ENCODE assay signal across 31 mouse cellular contexts in the genomic region with DNA sequence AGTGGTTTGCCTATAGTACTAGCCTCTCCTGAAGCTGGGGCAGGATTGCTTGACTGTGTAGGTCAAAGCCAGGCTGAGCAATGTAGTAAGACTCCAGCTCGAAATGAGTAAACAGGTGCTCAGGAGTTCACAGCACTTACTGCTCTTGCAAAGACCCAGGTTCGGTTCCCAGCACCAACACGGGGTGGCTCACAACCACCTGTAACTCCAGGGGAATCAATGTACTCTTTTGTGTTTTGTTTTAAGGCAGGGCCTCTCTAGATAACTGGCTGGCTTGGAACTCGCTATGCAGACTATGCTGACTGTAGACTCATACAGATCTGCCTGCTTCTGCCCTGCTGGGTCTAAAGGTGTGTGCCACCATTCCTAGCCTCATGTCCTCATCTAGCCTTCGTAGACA. TPM values are rescaled to one million over a fixed set of nuclear protein-coding genes. Genes with fewer than 3 reads are reported as not detected.
"Had no signal": no experiment of that assay in that cellular context is flagged by ENCODE, and none has a peak within 500 bp of the region (broad histone marks: within the 10 kb centered on the region; RNA-seq: fewer than 3 reads in every experiment).

No protein-coding gene starts in this region.

- H3K9ac ChIP-seq: limb, embryonic 12.5 days; limb, embryonic 13.5 days; limb, embryonic 15.5 days; liver, embryonic 12.5 days; liver, embryonic 13.5 days; liver, embryonic 14.5 days; liver, embryonic 15.5 days; liver, postnatal 0 days; lung, embryonic 14.5 days; lung, embryonic 15.5 days; midbrain, embryonic 12.5 days; midbrain, embryonic 13.5 days; midbrain, embryonic 15.5 days; neural tube, embryonic 12.5 days had no signal

- H3K4me3 ChIP-seq: limb, embryonic 10.5 days; limb, embryonic 12.5 days; limb, embryonic 13.5 days; limb, embryonic 15.5 days; liver, embryonic 12.5 days; liver, embryonic 13.5 days; liver, embryonic 15.5 days; lung, embryonic 15.5 days; megakaryocyte, embryonic 14.5 days; midbrain, embryonic 10.5 days; midbrain, embryonic 12.5 days; midbrain, embryonic 13.5 days; midbrain, embryonic 15.5 days; myocyte; neural tube, embryonic 12.5 days had no signal

- H3K27ac ChIP-seq: limb, embryonic 10.5 days; limb, embryonic 12.5 days; limb, embryonic 13.5 days; limb, embryonic 15.5 days; liver, embryonic 12.5 days; liver, embryonic 13.5 days; liver, embryonic 14.5 days; liver, embryonic 15.5 days; lung, embryonic 15.5 days; macrophage; midbrain, embryonic 10.5 days; midbrain, embryonic 12.5 days; midbrain, embryonic 13.5 days; midbrain, embryonic 15.5 days; neural tube, embryonic 12.5 days had no signal

- H3K27me3 ChIP-seq: limb, embryonic 12.5 days; limb, embryonic 13.5 days; limb, embryonic 15.5 days; liver, embryonic 12.5 days; liver, embryonic 13.5 days; liver, embryonic 15.5 days; lung, embryonic 15.5 days; megakaryocyte, embryonic 14.5 days; midbrain, embryonic 12.5 days; midbrain, embryonic 13.5 days; midbrain, embryonic 15.5 days; neural tube, embryonic 12.5 days had no signal

- H3K4me1 ChIP-seq: limb, embryonic 12.5 days; limb, embryonic 13.5 days; limb, embryonic 15.5 days; liver, embryonic 15.5 days; lung, embryonic 15.5 days; midbrain, embryonic 12.5 days; neural tube, embryonic 12.5 days had no signal

- DNase-seq: left cerebral cortex, postnatal 4 days; liver; liver, embryonic 13.5 days; liver, postnatal 0 days; lung, adult 18-20 months; lung, adult 2 months; lung, embryonic 14.5 days; lung, postnatal 10 days; lung, postnatal 14 days; lung, postnatal 36 days; lung, postnatal 4 days; midbrain, embryonic 14.5 days had no signal

RNA-seq across cellular contexts. Expression of a gene that starts 31.8 kb away (rescaled TPM):
- total RNA-seq: megakaryocyte, adult 5-6 weeks; monocyte, adult 5-6 weeks had no signal

RNA-seq across cellular contexts. Expression of a gene that starts 43.0 kb away (rescaled TPM):
- total RNA-seq: megakaryocyte progenitor cell, adult 5-6 weeks; megakaryocyte, adult 5-6 weeks; monocyte, adult 5-6 weeks had no signal
- polyA plus RNA-seq: macrophage had no signal
